Mouse (Mus musculus) layer of hippocampus, adult 2 months (tissue): Measurements from ENCODE around the gene Gpx8. TPM values are rescaled to one million over a fixed set of nuclear protein-coding genes. Genes with fewer than 3 reads are reported as not detected.
A peak's percentile ranks its signal among the peaks of the same experiment; 100 is the strongest.

ENCODE experiments used
- DNase-seq, 2 experiments: peaks; one replicate each; pipeline ENCODE4 v3.0.0; 2022; ENCODE audit warnings: low spot score in 2 of 2
- H3K27ac ChIP-seq: fragments of 200-600 bp; 2 replicates; pipeline ENCODE4 v1.8.1; 2022
- H3K4me3 ChIP-seq: fragments of 200-600 bp; 2 replicates; pipeline ENCODE4 v1.8.1; 2022; ENCODE audit warnings: mild to moderate bottlenecking
- CTCF ChIP-seq: fragments of 200-600 bp; conservative IDR thresholded peaks from 2 replicates; pipeline ENCODE4 v1.8.1; 2022; ENCODE audit warnings: antibody characterized with exemption, mild to moderate bottlenecking, moderate library complexity
- long read RNA-seq, 2 experiments: library from polyadenylated mRNA; stranded (forward); transcript quantifications; one replicate each; pipeline ENCODE4 v2.0.0; 2021; ENCODE audit warnings: borderline mapping rate in 2 of 2
- total RNA-seq, 2 experiments: library from RNA; stranded (reverse); gene quantifications; 2 replicates each; pipeline ENCODE4 v1.2.3; 2021

Gpx8 gene
- total RNA-seq = 1 to 10 TPM; 7.4 to 9.2 TPM
- long read RNA-seq, experiment 1, partial matches to known transcripts = 0 of 4 reads
- long read RNA-seq, experiment 1, other reads (novel, unspliced or antisense) = 0 of 4 reads
- long read RNA-seq, experiment 2, transcript Gpx8-201 (3 exons, 1,042 nt) = major isoform, 9 of 10 reads
- long read RNA-seq, experiment 2, partial matches to known transcripts = 0 of 10 reads
- long read RNA-seq, experiment 2, other reads (novel, unspliced or antisense) = 0 of 10 reads

DNA sequence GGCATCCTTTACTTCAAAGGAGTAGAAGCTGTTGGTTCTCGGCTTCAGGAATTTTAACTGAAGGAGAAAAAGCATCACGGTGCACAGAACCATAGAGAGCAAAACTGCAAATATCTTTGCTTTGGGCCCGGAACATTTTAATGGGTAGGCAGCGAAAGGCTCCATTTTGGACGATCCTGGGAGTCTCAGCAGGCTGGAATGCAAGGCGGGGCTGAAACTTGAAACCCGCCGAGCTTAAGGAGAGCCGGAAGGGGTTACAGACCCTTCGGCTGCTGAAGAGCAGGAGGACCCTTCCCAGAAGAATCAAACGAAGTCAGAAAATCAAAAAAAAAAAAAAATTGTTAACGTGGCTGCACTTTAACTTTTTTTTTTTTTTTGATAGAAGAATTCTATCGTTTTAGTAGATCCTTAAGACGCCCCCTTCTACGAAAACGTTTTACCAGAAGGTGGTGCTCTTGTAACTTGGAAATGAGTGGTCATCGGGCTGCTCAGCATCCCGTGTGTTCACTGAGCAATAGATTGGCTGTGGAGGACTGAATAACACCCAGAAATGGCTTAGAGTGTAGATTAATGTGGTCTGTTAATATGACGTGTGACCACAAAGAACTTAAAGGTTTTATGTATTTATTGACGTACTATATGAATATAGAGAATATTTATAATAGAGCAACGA, at the start of gene Gpx8:
Gpx8 (minus strand) TSS at position 200 of the 673 bp plus-strand sequence.
- H3K27ac ChIP-seq = peak within 1 kb of the TSS; percentile 15; the same call in 1 of the 2 replicates
- peak; percentile 32 to 49 for DNase-seq
- peak; percentile 78 for TF ChIP-seq CTCF
- H3K4me3 ChIP-seq = peak within 1 kb of the TSS; percentile 60

DNA sequence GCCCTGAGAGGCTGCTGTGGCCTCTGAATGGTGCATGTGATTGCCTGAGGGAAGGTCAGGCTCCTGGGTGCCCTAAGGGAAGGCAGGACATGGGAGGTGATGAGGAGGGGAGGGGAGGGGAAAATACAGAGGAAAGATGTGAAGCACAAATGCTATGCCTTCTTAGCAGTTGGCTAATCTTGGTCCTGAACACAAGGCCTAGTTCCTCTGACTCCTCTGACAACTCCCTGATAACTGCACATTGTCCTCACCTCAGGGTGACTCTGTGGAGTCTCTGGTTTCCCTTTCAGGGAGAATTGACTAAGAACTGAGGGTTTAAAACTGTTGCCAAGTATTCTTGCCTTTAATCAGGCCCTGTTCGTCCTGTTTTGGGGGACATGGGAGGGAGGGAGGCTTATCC, 48.4 kb upstream of the Gpx8 start:
- DNase-seq = no peak
- TF ChIP-seq CTCF = no peak
- no peak overlapping the region for H3K4me3 ChIP-seq
- H3K27ac ChIP-seq = no peak overlapping the region

DNA sequence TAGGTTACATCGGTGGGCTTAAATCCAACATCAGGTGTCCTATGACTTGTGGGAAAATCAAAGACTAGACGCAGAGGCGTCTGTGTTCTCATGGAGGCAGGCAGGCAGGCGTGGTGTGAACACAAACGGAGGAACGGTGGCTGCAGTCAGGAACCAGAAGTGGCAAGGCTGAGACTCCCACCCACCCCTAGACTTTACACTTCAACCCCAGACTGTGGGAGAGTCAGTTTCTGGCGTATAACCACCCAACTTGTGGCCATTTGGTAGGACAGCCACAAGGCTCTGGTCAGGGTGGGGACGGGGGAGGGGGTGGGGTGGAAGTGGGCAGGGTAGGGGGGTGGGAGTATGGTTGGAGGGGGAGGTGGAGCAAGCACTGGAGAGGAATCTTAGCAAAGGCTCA, 44.3 kb upstream of the Gpx8 start:
- no peak overlapping the region for H3K4me3 ChIP-seq
- no peak for TF ChIP-seq CTCF
- H3K27ac ChIP-seq = no peak overlapping the region
- DNase-seq = no peak

DNA sequence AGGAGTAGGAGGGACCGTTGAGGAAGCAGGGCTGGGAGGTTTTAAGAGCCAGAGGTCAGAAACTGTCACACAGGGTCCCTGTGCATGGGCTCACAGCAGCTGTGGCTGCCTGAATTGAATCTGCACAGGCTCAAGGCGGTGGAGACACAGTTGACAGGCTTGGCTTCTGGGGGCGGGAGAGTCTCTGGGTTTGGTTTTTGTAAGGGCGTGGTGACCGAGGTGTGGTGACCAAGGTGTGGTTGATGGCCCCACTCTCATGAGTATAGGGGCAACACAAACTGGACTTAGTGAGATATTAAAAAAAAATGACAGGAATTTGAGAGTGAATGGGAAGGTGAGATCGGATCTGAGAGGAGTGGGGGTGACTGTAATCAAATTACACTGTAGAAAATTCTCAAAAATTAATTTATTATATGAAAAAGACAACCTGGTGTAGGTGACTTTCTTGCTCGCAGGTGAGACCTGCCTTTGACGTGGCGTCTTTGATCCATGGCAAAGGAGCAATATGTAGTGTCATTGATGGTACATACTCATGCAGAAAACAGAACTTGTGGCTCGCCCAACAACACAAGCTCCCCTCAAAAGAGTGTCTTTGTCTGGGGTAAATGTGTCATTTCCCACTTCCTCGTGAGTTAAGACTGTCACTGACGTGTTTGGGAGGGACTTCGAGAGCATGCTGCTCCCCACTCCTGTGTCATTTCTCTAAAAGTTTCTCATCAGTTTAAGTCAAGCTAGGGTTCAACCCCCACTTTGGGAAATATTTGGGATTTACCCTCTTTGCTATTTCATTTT, 41.2 kb upstream of the Gpx8 start:
- Histone ChIP-seq H3K27ac (no peak overlapping the region), H3K4me3 (no peak overlapping the region)
- TF ChIP-seq CTCF = no peak
- no peak for DNase-seq

- DNase-seq = no peak
- TF ChIP-seq CTCF = no peak
- H3K4me3 ChIP-seq = no peak overlapping the region
Measured at GRCm38 (mm10) chr13:113084732-113085131, 38.5 kb upstream of the Gpx8 start.

GRCm38 (mm10) chr13:113082101-113082500, 35.9 kb upstream of the Gpx8 start:
- H3K27ac ChIP-seq = no peak overlapping the region
- H3K4me3 ChIP-seq = no peak overlapping the region
- no peak for DNase-seq
- TF ChIP-seq CTCF = no peak

More at GRCm38 (mm10) chr13:113084732-113085131, 38.5 kb upstream of the Gpx8 start:
- H3K27ac ChIP-seq = no peak overlapping the region

- DNase-seq = no peak
- H3K27ac ChIP-seq = no peak overlapping the region
Measured at GRCm38 (mm10) chr13:113079021-113079420, 32.8 kb upstream of the Gpx8 start.

GRCm38 (mm10) chr13:113064542-113064941, 18.3 kb upstream of the Gpx8 start:
- DNase-seq = no peak
- TF ChIP-seq CTCF = no peak
- Histone ChIP-seq H3K4me3 (no peak overlapping the region), H3K27ac (no peak overlapping the region)

More at GRCm38 (mm10) chr13:113079021-113079420, 32.8 kb upstream of the Gpx8 start:
- no peak for TF ChIP-seq CTCF
- H3K4me3 ChIP-seq = no peak overlapping the region

DNA sequence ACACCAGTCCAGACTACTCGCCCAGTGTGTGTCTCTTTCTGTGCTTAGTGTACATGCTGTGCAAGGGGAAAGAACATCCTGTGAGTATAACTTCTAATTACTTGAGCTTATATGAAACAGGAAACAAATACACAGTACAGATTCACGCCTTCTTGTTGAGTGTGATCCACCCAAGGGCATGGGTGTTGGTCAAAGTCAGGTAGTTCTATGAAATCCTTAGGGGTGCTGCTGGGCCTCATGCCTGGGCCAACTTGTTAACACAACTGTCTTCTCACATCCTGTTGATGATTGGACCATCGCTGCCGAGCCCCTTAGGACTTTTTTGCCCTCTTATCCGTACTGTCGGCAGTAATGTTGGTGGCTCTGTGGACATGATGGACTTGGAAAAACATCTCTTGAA, 15.5 kb upstream of the Gpx8 start:
- TF ChIP-seq CTCF = no peak
- no peak overlapping the region for H3K4me3 ChIP-seq
- no peak overlapping the region for H3K27ac ChIP-seq
- DNase-seq = no peak

DNA sequence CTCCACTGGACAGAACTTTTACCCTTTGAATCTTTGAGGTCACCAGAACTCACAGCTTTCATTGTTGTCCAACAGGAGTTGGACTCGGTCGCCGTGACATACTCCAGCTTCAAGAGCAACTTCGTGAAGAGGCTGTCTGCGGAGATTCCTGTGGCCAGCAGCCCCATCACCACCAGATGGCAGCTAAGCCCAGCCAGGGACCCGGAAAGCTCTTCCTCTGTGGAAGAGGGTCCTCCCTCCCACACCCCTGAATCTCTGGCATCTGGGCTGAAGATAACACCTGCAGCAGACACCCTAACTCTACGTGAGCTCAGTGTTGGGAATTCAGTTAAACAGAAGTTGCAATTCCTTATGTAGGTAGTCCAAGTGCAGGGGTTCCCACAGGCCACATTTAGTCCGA, 9.6 kb upstream of the Gpx8 start:
- no peak for DNase-seq

GRCm38 (mm10) chr13:113054230-113054629, 8.0 kb upstream of the Gpx8 start:
- DNase-seq = no peak
- TF ChIP-seq CTCF = no peak
- Histone ChIP-seq H3K4me3 (no peak overlapping the region), H3K27ac (no peak overlapping the region)

More for the DNA sequence above, 9.6 kb upstream of the Gpx8 start:
- Histone ChIP-seq H3K4me3 (no peak overlapping the region), H3K27ac (no peak overlapping the region)
- peak; percentile 66 for TF ChIP-seq CTCF

GRCm38 (mm10) chr13:113047647-113048046, 1.4 kb upstream of the Gpx8 start:
- Histone ChIP-seq H3K27ac (no peak overlapping the region), H3K4me3 (no peak overlapping the region)
- no peak for DNase-seq
- peak; percentile 44 for TF ChIP-seq CTCF

DNA sequence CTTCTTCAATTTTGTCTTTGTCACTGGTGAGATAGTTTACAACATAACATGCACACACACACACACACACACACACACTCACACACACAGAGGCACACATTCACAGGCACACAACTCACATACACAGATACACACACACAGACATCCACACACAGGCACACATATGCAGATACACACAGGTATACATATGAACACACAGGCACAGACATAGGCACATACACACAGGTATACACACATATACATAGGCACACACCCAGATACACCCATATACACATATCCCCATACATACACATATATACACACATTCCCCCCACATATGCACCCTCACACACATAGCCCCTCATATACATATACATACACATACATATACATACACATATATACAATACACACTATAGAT, 808 bp upstream of the Gpx8 start:
- Histone ChIP-seq H3K4me3 (no peak overlapping the region), H3K27ac (no peak overlapping the region)
- TF ChIP-seq CTCF = no peak
- no peak for DNase-seq
